Mouse (Mus musculus) heart, postnatal 0 days (tissue): ENCODE results near the gene Parl.

Experiments
- CTCF ChIP-seq: IDR thresholded peaks from 2 replicates; pipeline ENCODE4 v1.5.1; 2016; ENCODE audit warnings: antibody characterized with exemption, control low read depth, low read depth
- EP300 ChIP-seq: IDR thresholded peaks from 2 replicates; pipeline ENCODE4 v1.6.1; 2016; ENCODE audit warnings: antibody characterized with exemption, low read depth

DNA sequence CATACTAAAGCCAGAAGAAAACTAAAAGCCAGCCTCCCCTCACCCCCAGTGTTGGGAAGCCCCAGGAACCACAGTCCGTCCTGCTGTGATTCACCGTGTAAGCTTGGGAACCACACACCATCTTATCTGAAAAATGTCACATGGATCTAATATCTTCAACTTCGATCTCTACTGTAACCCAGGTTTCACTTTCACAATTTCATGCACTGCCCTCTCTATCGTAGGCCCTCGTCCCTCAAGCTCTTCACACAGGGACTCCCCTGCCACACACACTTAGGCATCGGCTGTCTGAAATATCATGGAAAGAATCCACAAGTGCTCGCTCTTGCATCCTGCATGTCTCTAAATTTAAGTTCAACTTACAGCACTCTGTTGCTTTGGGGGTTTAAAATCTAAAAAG, 37.1 kb downstream of the Parl start:
- TF ChIP-seq CTCF, result no peak
- no peak for TF ChIP-seq EP300
